In the genomic region with DNA sequence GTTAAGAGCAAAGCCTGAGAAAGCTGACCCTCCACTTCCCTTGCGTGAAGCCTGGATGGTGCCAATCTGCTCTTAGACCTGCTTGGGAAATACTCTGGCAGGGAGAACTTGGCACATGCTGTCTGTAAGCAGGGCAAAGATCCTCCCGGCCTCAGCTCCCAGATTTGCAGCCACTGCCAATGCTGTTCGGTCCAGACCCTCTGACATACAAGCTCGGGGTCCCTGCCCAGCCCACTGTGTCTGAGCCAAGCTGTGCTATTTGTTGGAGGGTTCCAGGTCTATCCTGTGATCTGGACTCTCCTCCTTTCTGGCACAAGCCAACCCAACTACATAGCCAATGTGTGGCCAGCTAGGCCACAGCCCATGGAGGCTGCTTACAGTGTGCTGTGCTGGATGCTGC, we compare ENCODE assay signal across 13 mouse cellular contexts.
DNase-seq lines count a peak whose midpoint lies in the region.
"Had no signal": no experiment of that assay in that cellular context is flagged by ENCODE, and none has a peak within 500 bp of the region (broad histone marks: within the 10 kb centered on the region; RNA-seq: fewer than 3 reads in every experiment).

No protein-coding gene starts in this region.

- peak; percentile 56 to 71 for DNase-seq in cerebellum, postnatal 14 days
- DNase-seq in cerebellum, adult 9-11 months, result no peak
- peak; percentile 33 to 45 for DNase-seq in kidney, adult 8-10 months
- no peak for DNase-seq in kidney, postnatal 14 days
- DNase-seq in adipocyte (ENCODE audit: low spot score), result peak; percentile 98
- DNase-seq in adrenal gland, postnatal 36 days, result peak; percentile 6 to 46
- DNase-seq in Muller cell, postnatal 12 days (ENCODE audit: inconsistent ontology term), result no peak
- no peak for DNase-seq in heart, adult 9 months (ENCODE audit: low spot score in 2 of 2)
- DNase-seq: cerebellum, adult 8-10 months; heart, adult 11 months; liver, postnatal 0 days; lung, postnatal 10 days; right cerebral cortex, postnatal 25 days had no signal

Comparison
In these comparisons a context has a peak if more than half of its experiments do, and no peak if none do; other contexts are left out.
1. DNase-seq: peak in cerebellum, postnatal 14 days (2 of 2), kidney, adult 8-10 months (2 of 2), adipocyte (single experiment) and adrenal gland, postnatal 36 days (2 of 2); none in cerebellum, adult 9-11 months (single experiment), kidney, postnatal 14 days (single experiment), Muller cell, postnatal 12 days (single experiment) and heart, adult 9 months (0 of 2).